Mouse (Mus musculus): ENCODE measurements around the gene Nek10. TPM values are rescaled to one million over a fixed set of nuclear protein-coding genes. Genes with fewer than 3 reads are reported as not detected.
"Not testable (repeated sequence)": the region's sequence is repeated elsewhere in the genome, so short reads cannot be mapped to it uniquely, and the experiment has no call there.

Nek10 gene
- total RNA-seq, 2 experiments from 2014 or later, result 0.17 to 0.18 TPM

DNA sequence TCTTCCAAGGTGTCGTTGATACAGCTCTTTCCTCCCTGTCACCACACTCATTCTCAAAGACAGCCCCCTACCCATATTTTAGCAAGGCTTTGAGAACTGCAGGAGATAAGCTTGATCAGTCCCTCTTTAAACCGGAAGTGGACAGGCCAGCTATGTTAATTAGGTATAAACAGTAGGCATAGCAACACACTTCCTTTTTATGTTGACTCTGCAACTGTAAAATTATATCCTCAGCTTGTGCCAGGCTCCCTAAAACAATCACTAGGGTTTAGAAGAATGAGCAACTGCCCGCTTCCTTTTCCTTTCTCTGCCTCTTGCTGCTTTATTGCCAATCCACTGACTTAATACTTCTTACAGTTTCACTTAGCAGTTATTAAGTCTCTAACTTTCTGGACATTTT is 67.2 kb downstream of the Nek10 start:
- no peak for DNase-seq

DNA sequence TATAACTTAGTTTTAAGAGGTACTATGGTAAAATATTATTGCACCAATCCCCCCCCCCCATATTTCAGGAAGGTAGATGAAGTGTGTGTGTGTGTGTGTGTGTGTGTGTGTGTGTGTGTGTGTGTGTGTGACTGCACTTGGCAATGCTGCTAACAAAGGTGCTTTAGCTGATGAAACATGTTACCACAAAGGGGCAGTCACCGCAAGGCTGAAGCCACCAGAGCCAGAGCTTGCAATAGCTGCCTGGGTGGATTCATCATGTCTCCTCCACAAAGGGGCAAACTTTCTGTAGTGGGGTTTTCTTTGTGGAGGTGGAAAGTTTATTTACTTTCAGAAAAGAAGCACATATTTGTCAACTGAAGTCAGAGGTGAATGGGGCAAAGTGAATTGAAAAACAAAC is 67.9 kb downstream of the Nek10 start:
- no peak for DNase-seq

DNA sequence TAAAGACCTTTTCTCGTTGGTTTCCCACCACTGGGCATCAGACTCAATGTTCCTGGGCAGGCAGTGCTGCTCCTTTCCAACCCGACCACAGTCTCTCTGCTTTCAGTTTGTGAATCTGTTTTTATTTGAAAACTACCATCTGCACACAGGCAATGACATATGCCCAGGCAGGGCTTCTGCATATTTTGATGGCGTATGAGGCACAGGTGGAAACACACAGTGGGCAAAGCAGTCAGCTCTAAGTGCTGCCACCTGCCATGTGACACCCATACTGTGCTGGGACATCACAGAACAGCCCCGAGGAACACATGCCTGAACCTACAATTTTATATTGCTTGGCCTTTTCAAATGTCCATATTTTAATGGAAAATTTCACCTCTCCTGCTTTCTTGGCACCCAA is 68.5 kb downstream of the Nek10 start:
- DNase-seq, result no peak

DNA sequence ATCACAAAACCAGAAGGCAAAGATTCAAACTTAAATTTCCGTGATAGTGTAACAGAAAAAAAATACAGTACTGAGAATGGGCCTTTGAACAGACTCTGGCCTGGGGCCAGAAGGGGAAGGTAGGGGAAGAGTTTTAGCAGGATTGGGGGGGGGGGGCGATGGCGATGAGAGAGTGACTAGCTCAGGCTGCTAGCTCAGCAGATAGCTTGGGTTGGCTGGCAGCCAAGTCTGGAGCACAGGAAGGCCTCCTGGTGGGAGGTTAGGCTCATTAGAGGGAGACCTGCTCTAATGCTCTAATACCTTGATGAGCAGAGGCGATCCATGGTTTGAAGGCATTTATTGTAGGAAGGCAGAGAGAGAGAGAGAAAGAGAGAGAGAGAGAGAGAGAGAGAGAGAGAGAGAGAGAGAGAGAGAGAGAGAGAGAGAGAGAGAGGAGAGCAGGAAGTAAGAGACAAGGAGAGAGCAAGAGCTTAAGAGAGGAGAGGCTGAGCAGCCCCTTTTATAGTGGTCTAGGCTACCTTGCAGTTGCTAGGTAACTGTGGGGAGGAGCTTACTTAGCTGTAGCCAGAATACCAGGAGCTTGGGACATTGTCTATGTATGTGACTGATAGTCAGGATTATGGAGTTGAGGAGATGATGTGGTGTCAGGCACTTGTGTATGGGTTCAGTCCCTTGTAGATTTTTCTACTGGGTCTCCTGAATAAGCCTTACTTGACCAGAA is 90.9 kb downstream of the Nek10 start:
- no peak for DNase-seq

DNA sequence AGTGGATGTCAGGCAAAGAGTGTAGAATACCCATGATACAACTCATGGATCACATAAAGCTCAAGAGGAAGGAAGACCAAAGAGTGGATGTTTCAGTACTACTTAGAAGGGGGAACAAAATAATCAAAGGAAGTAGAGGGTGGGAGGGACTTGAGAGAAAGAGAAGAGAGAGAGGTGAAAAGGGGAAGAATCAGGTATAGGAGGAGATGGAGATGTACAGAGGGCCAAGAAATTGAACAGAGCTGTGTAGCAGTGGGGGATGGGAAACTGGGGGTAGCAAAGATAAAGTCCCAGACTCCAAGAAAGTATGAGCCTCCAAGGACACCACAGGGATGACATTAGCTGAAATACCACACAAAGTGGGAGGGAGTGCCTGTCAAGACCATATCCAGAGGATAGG is 91.6 kb downstream of the Nek10 start:
- no peak for DNase-seq

DNA sequence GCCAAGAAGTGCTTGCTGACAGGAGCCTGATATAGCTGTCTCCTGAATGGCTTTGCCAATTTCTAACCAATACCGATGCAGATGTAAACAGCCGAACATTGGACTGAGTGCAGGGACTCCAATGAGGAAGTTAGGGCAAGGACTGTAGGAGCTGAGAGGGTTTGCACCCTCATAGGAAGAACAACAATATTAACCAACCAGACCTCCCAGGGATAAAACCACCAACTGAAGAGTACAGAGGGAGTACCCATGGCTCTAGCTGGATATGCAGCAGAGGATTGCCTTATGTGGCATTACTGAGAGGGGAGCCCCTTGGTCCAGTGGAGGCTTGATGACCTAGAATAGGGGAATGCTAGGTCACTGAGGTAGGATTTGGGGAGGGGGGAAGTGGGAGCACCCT is 92.1 kb downstream of the Nek10 start:
- DNase-seq, result no peak

DNA sequence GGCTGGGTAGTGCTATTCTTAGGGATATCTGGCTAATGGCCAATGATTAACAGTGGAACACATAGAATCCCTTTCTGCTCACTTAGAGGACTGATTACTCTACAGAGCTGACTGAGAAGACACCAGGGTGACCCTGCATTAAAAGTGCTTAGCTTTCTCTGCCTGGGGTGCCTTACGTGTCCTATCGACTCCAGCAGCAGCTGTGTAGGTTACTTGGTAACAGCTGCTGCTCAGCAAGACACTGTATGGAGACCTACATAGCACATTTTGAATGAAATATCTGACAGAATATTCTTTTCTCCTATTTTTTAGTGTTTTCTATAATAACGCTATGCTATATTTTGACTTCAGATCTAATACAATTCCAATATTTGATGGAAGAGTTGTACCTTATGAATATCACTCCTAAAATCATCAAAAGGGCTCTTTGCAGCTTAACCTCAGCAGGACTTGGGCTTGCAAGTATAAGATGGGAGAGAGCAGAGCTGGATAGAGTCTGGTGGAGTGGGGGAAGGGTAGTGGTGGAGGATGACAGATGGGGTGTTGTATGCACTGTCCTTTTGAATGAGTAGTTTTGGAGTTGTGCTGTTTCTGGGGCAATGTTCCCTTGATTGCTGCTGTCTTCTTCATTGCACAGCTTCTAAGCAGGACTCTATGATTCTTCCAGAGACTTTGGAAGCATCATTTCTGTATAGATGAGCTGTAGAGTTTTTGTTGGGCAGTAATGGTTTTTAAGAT is 93.4 kb downstream of the Nek10 start:
- DNase-seq, result no peak

DNA sequence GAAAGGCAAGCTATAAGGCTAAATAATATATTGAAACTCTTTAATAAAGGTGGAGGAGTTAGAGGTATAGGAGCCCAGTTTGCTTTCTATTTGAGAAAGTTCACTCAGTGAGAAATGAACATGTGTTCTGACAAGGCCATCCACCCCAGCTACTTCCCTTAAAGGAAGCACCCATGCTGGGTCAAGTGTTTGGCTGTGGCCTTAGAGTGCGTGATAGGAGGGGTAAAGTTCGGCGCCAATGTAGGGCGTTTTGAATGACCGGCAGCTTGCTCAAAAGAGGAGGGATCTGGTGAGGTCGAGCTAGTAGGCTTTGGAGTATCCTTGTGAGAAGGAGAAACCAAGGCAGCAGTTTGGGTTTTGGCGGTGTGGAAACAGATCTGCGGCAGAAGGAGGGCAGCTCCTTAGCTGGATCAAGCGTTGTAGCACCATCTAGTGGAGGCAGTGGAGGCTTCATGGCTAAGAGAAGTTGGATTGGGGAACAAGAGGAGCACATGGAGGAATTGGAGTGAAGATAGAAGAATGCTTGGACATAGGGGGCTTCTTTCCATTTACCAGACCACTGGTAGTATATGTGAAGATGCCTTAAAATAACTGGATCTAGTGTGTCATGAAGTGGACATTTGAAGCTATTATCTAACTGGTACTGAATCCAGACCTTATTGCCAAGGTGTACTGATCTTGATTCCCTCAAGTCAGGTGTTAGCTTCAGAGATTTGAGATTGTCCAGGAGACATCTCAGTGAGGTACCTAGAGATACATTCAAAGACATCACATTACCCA is 101.7 kb downstream of the Nek10 start:
- peak; percentile 72 to 79 for DNase-seq

DNA sequence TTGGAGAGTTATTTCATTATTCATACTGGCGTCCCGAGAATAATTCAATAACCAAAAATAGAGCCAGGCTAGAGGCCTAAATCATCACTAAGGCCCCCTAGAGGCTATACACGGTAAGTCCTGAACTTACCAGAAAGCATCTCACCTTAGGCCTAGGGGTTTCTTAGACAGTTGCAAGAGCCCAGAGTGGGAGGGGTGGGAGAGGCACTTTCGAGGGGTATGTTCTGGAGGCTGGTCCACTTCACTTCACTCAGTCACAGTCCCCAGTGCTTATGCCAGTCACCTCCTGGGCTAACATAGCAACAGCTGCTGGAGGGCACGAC is 102.3 kb downstream of the Nek10 start:
- DNase-seq, result no peak

DNA sequence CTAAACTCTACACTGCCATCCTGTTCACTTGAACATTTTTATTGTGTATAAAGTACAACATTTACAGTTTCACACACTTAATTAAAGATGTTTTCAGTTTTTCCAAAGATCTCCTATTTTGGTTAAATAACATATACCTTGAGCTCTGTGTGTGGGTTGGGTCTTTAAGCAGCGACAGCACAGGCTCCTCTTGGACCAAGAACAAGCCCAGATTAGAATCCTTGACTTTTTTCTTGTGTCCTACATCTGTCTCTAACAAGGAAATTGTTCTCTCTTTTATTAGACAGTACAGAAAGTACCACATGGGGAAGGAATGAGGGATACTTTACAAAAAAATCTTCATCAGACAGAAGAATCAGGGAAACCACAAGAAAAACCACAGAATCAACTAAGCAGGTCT is 122.4 kb downstream of the Nek10 start:
- DNase-seq, result no peak

DNA sequence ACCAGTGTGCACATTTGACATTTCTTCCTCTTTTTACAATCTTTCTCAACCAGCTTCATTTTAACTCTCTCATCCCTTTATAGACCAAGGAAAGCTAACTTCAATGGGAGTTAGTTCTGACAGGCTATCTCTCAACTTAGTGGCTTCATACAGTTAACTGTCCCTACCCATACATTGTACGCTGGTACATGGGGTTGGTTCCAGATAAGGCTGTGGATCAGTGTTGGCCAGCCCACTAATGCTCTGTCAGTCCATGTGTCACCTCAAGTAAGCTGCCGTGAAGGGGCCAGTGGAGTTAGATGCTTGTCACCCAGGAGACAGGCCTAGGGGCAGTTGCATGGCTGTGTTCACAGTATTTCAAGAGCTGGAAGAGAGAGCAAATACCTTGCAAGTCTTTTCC is 124.3 kb downstream of the Nek10 start:
- DNase-seq, result no peak

DNA sequence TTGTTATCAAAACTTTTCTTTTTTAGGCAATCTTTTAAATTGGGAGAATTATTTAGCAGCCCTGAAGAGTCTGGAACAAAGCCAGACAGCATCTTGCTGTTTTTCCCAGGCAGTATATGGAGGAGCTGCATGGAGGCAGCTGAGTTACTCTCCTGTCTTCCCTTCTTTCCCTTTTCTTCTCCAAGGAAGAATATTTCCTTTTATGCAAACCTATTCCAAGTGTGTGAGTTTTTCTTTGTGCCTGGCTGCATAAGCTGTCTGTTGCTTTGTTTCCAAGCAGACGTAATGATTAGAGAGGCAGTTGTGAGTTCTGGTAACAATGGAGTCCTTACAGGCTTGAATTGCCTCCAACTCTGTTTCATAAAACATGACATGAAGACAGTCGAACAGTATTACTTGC is 131.8 kb downstream of the Nek10 start:
- no peak for DNase-seq

DNA sequence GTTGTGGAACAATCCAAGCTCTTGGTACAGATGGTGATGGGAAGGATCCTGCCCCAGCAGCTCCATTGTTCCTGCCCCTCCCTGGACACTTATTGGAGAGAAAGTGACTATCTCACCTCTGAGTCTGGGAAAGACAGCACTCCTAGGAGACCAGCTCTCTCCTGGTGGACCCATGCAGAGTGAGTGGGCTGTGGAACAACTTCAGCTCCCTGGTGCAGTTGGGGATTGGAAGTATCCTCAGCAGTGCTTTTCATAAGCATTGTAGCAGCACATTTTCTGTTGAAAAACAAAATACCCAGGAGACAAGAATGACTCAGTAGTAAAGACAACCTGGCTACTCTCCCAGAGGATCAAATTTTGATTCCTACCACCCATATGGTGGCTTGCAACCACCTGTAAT is 142.7 kb downstream of the Nek10 start:
- DNase-seq, result no peak

DNA sequence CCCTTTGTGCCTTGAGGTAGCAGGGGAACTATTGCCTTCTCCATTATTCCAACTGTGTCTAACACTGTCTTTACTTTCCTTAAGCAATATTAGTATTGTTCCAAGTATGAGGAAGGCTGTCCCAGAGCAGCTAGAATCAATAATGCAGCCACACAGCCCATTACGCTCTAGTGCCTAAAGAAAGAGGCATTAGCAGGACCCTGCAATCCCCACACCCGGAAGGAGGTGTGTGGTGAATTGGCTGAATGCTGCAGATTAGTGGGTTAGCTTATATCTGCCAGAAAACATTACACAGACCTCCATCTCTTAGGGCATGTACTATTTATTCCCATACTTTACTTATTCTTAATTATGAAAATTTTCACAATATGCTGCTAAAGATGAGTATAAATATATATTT is 145.8 kb downstream of the Nek10 start:
- no peak for DNase-seq

DNA sequence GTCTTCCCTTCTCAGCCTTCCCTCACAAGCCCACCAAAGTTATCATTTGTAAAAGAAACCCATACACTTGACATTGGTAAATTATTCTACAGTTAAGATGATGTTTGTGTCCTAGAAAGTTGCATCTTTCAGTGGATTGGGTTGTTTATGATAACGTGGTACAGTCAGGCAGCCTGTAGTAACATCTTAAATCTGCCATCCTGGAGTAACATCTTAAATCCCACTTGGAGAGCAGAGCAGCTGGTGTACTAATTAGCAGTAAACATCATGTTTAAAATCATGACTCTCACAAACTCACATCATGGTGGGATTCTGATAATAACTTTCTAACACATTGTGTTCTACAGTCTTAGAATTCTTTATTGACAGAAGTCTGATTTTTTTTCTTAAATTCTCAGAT is 148.6 kb downstream of the Nek10 start:
- no peak for DNase-seq

DNA sequence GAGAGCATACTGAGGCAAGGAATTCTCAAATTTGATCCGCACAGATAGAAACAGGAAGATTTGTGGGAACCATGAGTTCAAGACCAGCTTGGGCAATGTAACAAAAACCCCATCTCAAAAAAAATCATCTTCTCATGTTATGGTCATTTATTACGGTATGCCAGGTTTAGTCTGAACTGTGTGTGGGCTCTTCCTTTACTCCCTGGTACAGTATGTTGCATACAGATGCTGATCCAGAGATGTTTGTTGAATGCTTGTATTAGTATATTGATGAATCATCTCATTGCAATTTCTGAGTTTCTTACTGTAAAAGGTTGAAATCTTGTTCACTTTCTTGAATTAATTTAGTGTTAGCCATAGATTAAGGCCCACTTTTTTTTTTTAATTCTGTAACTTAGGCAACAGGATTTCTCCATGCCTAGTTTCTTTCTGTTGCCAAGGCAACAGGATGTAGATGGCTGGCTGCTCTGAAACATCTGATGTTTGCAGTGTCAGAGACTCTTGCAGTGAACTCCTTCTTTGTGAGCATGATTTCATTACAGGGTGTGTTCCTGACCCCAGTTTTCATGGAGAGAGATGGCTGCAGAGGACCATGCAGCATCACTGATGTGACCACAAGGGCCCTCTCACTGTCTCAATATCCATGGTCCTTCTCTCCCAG is 156.7 kb downstream of the Nek10 start:
- no peak for DNase-seq

DNA sequence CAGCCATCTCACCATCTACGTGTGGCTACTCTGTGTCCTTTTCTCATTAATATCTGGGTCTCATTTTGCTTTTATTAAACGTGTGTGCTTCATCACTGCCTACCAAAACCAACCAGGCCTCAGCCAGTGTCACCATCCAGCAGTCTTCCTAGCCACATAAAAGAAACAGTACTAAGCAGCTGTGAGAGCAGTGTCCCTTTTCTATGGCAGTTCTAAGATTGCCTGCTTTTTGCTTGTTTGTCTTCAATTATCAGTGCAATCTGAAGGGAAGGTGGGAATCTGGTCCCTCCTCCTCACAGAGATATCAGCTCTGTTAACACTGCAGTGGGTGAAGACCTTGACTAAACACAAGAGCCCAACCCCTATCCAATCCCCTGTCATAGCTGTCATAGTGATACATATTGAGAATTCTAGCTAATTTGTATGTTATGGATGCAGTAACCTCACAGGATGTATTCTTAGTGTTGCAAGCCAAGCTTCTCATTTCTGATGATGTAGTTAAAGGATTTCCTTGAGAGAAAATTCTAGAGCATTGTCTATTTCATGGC is 157.3 kb downstream of the Nek10 start:
- DNase-seq, result no peak

DNA sequence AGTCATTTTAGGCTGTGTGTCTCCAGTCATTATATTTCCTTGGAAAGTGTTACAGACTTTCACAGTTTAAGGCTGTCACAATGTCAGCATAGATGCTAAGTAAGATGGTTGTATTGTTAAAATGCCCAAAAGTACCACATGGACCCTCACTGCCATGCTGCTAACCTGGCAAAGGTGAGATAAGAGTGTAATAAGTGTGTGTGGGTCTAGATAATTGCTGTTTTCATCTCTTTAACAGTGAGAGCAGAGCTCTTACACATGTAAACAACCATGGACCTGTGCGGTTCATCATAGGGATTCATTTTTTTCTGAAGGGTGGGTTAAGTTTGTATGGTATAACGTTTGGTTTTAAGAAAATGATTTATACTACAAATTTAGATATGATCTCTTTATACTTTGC is 167.4 kb downstream of the Nek10 start:
- DNase-seq, result no peak

DNA sequence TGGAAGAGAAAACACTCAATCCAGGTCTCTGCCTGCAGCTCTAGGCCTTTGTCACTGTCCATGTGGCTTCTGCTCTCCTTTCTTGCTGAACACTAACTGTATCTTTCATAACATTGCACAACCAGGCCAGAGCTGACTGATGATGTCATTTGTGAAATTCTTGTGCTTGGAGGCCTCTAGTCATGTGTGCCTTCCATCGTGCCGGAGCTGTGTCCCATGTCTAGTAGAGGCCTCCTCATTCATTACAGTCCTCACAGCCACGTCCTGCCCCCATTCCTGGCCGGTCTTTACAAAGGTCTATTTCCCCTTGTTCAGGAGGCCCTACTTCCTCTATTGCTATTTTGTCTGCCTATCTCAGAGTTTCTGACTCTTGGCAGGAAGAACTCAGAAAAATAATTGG is 167.8 kb downstream of the Nek10 start:
- no peak for DNase-seq

DNA sequence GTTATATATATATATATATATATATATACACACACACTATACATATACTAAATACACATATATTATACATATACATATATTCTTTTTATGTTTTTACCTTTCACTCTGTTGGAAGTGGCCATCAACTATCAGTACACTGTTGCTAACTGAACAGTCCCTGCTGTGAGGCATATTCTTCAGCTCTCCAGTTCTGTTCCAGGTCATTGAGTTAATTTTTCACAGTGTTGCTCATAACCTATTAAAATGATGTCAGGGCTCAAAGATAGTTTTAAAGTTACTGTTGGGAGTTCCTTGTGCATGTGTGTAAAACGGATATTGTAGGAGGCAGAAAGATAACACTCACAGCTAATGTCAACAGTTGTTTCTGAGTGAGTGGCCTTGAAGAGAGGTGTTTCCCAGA is 170.9 kb downstream of the Nek10 start:
- no peak for DNase-seq

DNA sequence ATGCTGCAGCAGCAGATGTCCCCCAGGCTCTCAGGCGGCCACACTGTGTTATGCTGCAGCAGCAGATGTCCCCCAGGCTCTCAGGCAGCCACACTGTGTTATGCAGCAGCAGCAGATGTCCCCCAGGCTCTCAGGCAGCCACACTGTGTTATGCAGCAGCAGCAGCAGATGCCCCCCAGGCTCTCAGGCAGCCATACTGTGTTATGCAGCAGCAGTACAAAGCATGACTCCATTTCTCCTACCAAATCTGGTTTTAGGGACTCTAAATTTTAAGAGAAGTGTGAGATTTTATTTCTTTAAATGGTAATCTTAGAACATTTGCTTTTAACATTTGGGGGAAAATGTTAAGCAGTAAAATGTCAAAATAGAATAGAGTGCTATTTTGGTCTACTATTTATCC is 180.9 kb downstream of the Nek10 start:
- DNase-seq, result not testable (repeated sequence)

Data from heart, adult 18-20 months (tissue).